Mouse (Mus musculus) monocyte, adult 2 months (primary cell): ENCODE measurements at regions not wholly inside any gene's neighbourhood (a gene's known extent, or its start where the extent isn't known, plus 50 kb on each side); places are given as distances from the start of the nearest gene placed in this dataset.

Experiments used
- DNase-seq, 2 experiments: peaks; one replicate each; pipeline ENCODE4 v3.0.0; 2022; ENCODE audit warnings: low spot score in 2 of 2, low read depth in 1 of 2

GRCm38 (mm10) chr7:129689464-129689863 is 97.8 kb downstream of the Wdr11 start:
- DNase-seq, result no peak

GRCm38 (mm10) chr7:129690868-129691267 is 99.2 kb downstream of the Wdr11 start:
- no peak for DNase-seq

- no peak for DNase-seq
These were observed 100.0 kb downstream of the Wdr11 start for GRCm38 (mm10) chr7:129691619-129692071.

GRCm38 (mm10) chr7:129693635-129694034 is 102.0 kb downstream of the Wdr11 start:
- no peak for DNase-seq

- no peak for DNase-seq
These were observed 102.5 kb downstream of the Wdr11 start for GRCm38 (mm10) chr7:129694168-129694567.

- no peak for DNase-seq
These were observed 108.4 kb downstream of the Wdr11 start for GRCm38 (mm10) chr7:129699931-129700570.

GRCm38 (mm10) chr7:129727559-129727958 is 135.9 kb downstream of the Wdr11 start:
- DNase-seq, result no peak

GRCm38 (mm10) chr7:129729709-129730238 is 138.1 kb downstream of the Wdr11 start:
- DNase-seq, result no peak

- DNase-seq, result no peak
These were observed 139.2 kb downstream of the Wdr11 start for GRCm38 (mm10) chr7:129730785-129731352.

- no peak for DNase-seq
These were observed 151.0 kb downstream of the Wdr11 start for GRCm38 (mm10) chr7:129742657-129743056.

GRCm38 (mm10) chr7:129743955-129744666 is 152.4 kb downstream of the Wdr11 start:
- DNase-seq, result no peak

- no peak for DNase-seq
These were observed 155.0 kb downstream of the Wdr11 start for GRCm38 (mm10) chr7:129746639-129747038.

- DNase-seq, result no peak
These were observed 159.3 kb downstream of the Wdr11 start for GRCm38 (mm10) chr7:129750936-129751335.

- DNase-seq, result no peak
These were observed 163.1 kb downstream of the Wdr11 start for GRCm38 (mm10) chr7:129754737-129755136.

GRCm38 (mm10) chr7:129756138-129756537 is 164.5 kb downstream of the Wdr11 start:
- DNase-seq, result no peak

- peak; percentile 25 to 31 for DNase-seq
These were observed 168.2 kb downstream of the Wdr11 start for GRCm38 (mm10) chr7:129759848-129760247.

GRCm38 (mm10) chr7:129760386-129760785 is 168.7 kb downstream of the Wdr11 start:
- no peak for DNase-seq

- no peak for DNase-seq
These were observed 172.1 kb downstream of the Wdr11 start for GRCm38 (mm10) chr7:129763754-129764153.

GRCm38 (mm10) chr7:129764456-129764970 is 172.8 kb downstream of the Wdr11 start:
- no peak for DNase-seq

GRCm38 (mm10) chr7:129765681-129766080 is 174.0 kb downstream of the Wdr11 start:
- no peak for DNase-seq

GRCm38 (mm10) chr7:129766087-129766834 is 174.6 kb downstream of the Wdr11 start:
- DNase-seq, result no peak
